Mouse (Mus musculus): ENCODE results near the gene Arhgap21. TPM values are rescaled to one million over a fixed set of nuclear protein-coding genes. Genes with fewer than 3 reads are reported as not detected.

The Arhgap21 gene
- polyA plus RNA-seq, 1 experiment from 2014 or later = 19.2 TPM

Other genes starting within 250 kb of the Arhgap21 start
- gene Enkur, start 236.5 kb upstream of the Arhgap21 start, polyA plus RNA-seq (2014; fragmentation: Nextera tagmentation; extraction: Ambion mirVana) = 0.42 and 0.43 TPM in 2 replicates
- 10.1 and 10.9 TPM in 2 replicates for gene Thnsl1, start 236.8 kb upstream of the Arhgap21 start, polyA plus RNA-seq (2014; fragmentation: Nextera tagmentation; extraction: Ambion mirVana)

All from stomach, embryonic 14.5 days (tissue).